Comparison of ENCODE assay signal across 8 mouse cellular contexts in the genomic region with DNA sequence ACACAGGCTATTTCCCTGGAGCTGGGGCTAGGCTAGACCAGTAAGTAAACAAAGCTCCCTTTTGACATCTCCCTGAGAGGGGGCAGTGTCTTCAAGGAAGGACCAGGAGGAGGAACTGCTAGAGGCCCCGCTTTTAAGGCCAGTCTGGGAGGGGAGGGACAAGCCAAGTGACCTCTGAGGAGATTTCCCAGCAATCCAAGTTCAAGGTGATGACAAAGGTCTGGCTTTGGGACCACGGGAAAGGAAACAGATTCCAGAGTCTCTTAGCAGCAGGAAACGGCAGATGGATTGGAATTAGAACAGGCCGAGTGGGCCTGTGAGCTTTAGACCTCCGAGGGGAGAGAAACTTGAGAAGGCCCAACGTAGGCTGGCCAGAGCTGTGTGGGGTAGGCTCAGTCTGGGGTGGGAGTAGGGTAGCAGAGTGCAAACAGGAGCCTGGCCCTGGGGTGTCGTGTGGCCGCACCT.
DNase-seq lines count a peak whose midpoint lies in the region; ATAC-seq and TF ChIP-seq lines count a peak whose summit lies in the region.

No protein-coding gene starts in this region.

- no peaks in the 10 kb centered on the region for H3K4me1 ChIP-seq in forebrain, postnatal 0 days (ENCODE audit: insufficient read depth)
- no peaks in the 10 kb centered on the region for H3K4me1 ChIP-seq in forebrain, embryonic 13.5 days
- H3K4me1 ChIP-seq in intestine, embryonic 15.5 days (replicated peaks) = peaks cover 17% of the 10 kb centered on the region
- H3K4me1 ChIP-seq in liver, embryonic 16.5 days (ENCODE audit: control insufficient read depth, low read depth, low read length) = no peaks in the 10 kb centered on the region

- H3K9me3 ChIP-seq in forebrain, postnatal 0 days (ENCODE audit: low read length) = no peaks in the 10 kb centered on the region
- no peaks in the 10 kb centered on the region for H3K9me3 ChIP-seq in forebrain, embryonic 13.5 days (replicated peaks)
- H3K9me3 ChIP-seq in intestine, embryonic 15.5 days = no peaks in the 10 kb centered on the region
- H3K9me3 ChIP-seq in liver, embryonic 16.5 days (replicated peaks; ENCODE audit: control insufficient read depth, low read length) = no peaks in the 10 kb centered on the region

- no peak overlapping the region for H3K27ac ChIP-seq in forebrain, postnatal 0 days (ENCODE audit: low read depth, low read length)
- no peak overlapping the region for H3K27ac ChIP-seq in forebrain, embryonic 13.5 days
- peak overlapping the region; percentile 58 for H3K27ac ChIP-seq in intestine, embryonic 15.5 days
- H3K27ac ChIP-seq in liver, embryonic 16.5 days (ENCODE audit: low read length) = no peak overlapping the region

- no peak overlapping the region for H3K4me2 ChIP-seq in forebrain, postnatal 0 days (ENCODE audit: low read depth)
- no peak overlapping the region for H3K4me2 ChIP-seq in forebrain, embryonic 13.5 days
- H3K4me2 ChIP-seq in intestine, embryonic 15.5 days (replicated peaks) = no peak overlapping the region
- no peak overlapping the region for H3K4me2 ChIP-seq in liver, embryonic 16.5 days (ENCODE audit: low read depth, low read length)

- H3K27me3 ChIP-seq in forebrain, postnatal 0 days (ENCODE audit: insufficient read depth, low read length) = no peaks in the 10 kb centered on the region
- H3K27me3 ChIP-seq in forebrain, embryonic 13.5 days = no peaks in the 10 kb centered on the region
- H3K27me3 ChIP-seq in intestine, embryonic 15.5 days (replicated peaks) = no peaks in the 10 kb centered on the region
- H3K27me3 ChIP-seq in liver, embryonic 16.5 days (ENCODE audit: control insufficient read depth, insufficient read depth, low read depth, low read length) = no peaks in the 10 kb centered on the region

- 46% methylated on average over 8 of the region's 8 CpGs for WGBS in forebrain, postnatal 0 days
- 54% methylated on average over 8 of the region's 8 CpGs for WGBS in forebrain, embryonic 13.5 days
- WGBS in intestine, embryonic 15.5 days = 23% methylated on average over 8 of the region's 8 CpGs
- 40% methylated on average over 8 of the region's 8 CpGs for WGBS in liver, embryonic 16.5 days (ENCODE audit: insufficient replicate concordance)

- no peak for TF ChIP-seq CTCF in forebrain, postnatal 0 days (IDR thresholded peaks at IDR 0.05; ENCODE audit: low read depth)

- ATAC-seq in forebrain, postnatal 0 days = peak; percentile 34; the same call in 1 of the 2 replicates
- no peak for ATAC-seq in forebrain, embryonic 13.5 days
- peak; percentile 50 for ATAC-seq in intestine, embryonic 15.5 days
- ATAC-seq in liver, embryonic 16.5 days (ENCODE audit: low read depth) = peak; percentile 47

- DNase-seq in forebrain, postnatal 0 days = no peak
- DNase-seq in heart, adult 18-20 months = peak; percentile 60 to 81
- no peak for DNase-seq in urinary bladder, postnatal 25 days (ENCODE audit: low spot score)
- no peak for DNase-seq in T-cell, adult 2 months (ENCODE audit: low spot score)
- DNase-seq in right cerebral cortex, adult 18-20 months = no peak

- no peak overlapping the region for H3K4me3 ChIP-seq in forebrain, postnatal 0 days (ENCODE audit: low read depth, low read length)
- H3K4me3 ChIP-seq in forebrain, embryonic 13.5 days = no peak overlapping the region
- H3K4me3 ChIP-seq in intestine, embryonic 15.5 days (replicated peaks) = no peak overlapping the region
- no peak overlapping the region for H3K4me3 ChIP-seq in liver, embryonic 16.5 days (ENCODE audit: low read depth, low read length)

- H3K9ac ChIP-seq in forebrain, postnatal 0 days = no peak overlapping the region
- no peak overlapping the region for H3K9ac ChIP-seq in forebrain, embryonic 13.5 days
- no peak overlapping the region for H3K9ac ChIP-seq in intestine, embryonic 15.5 days
- no peak overlapping the region for H3K9ac ChIP-seq in liver, embryonic 16.5 days (ENCODE audit: low read depth, low read length)

- H3K36me3 ChIP-seq in forebrain, postnatal 0 days (ENCODE audit: insufficient read depth) = no peaks in the 10 kb centered on the region
- no peaks in the 10 kb centered on the region for H3K36me3 ChIP-seq in forebrain, embryonic 13.5 days (ENCODE audit: poor library complexity, severe bottlenecking)
- no peaks in the 10 kb centered on the region for H3K36me3 ChIP-seq in intestine, embryonic 15.5 days
- no peaks in the 10 kb centered on the region for H3K36me3 ChIP-seq in liver, embryonic 16.5 days (ENCODE audit: control insufficient read depth, insufficient read depth)

Comparison
In these comparisons a context has a peak if more than half of its experiments do, and no peak if none do; other contexts are left out.
1. DNase-seq: peak in heart, adult 18-20 months (2 of 2); none in forebrain, postnatal 0 days (single experiment), urinary bladder, postnatal 25 days (single experiment), T-cell, adult 2 months (single experiment) and right cerebral cortex, adult 18-20 months (single experiment).